ENCODE assay signal across 10 mouse cellular contexts in genomic region chr17:28698245-28698644, GRCm38 (mm10). TPM values are rescaled to one million over a fixed set of nuclear protein-coding genes. Genes with fewer than 3 reads are reported as not detected.
DNase-seq lines count a peak whose midpoint lies in the region; ATAC-seq and TF ChIP-seq lines count a peak whose summit lies in the region.
"Had no signal": no experiment of that assay in that cellular context is flagged by ENCODE, and none has a peak within 500 bp of the region (broad histone marks: within the 10 kb centered on the region; RNA-seq: fewer than 3 reads in every experiment).

No protein-coding gene starts in this region.

- DNase-seq in adrenal gland, adult 2 months = peak; percentile 61
- DNase-seq in adrenal gland, adult 8-10 months = no peak
- DNase-seq in left cerebral cortex, adult 2 months (ENCODE audit: extremely low spot score in 1 of 2, low spot score in 2 of 2) = no peak
- DNase-seq in left cerebral cortex, adult 8-10 months (ENCODE audit: low spot score in 2 of 2) = no peak
- peak; percentile 47 to 71 for DNase-seq in cerebellum, adult 2 months
- DNase-seq in naive thymus-derived CD4-positive, alpha-beta T cell, adult 2 months (ENCODE audit: low read depth) = peak; percentile 73
- DNase-seq in frontal cortex, postnatal 25 days (ENCODE audit: low spot score in 2 of 2) = no peak
- DNase-seq: kidney, adult 11 months; thymus, postnatal 36 days had no signal

- peaks cover 26% of the 10 kb centered on the region for H3K4me1 ChIP-seq in cerebellum, adult 2 months (ENCODE audit: control insufficient read depth, insufficient read depth, low read length)

- no peak for TF ChIP-seq CTCF in left cerebral cortex, adult 2 months (IDR thresholded peaks at IDR 0.05)
- no peak for TF ChIP-seq CTCF in cerebellum, adult 2 months (IDR thresholded peaks at IDR 0.05; ENCODE audit: borderline replicate concordance, insufficient read depth, low read depth, low read length)

- intact Hi-C loops in left cerebral cortex, adult 2 months (cut with DNase I) = no loop called here

- WGBS in cerebellum, adult 2 months = 3% methylated on average over 4 of the region's 4 CpGs

- no peak for TF ChIP-seq POLR2A in cerebellum, adult 2 months (IDR thresholded peaks at IDR 0.05; ENCODE audit: borderline replicate concordance, insufficient read depth, low read length)

- H3K4me3 ChIP-seq in left cerebral cortex, adult 2 months = no peak overlapping the region
- no peak overlapping the region for H3K4me3 ChIP-seq in cerebellum, adult 2 months (replicated peaks; ENCODE audit: insufficient read depth, low read depth, low read length)

- ATAC-seq in megakaryocyte progenitor cell, adult 5-6 weeks (replicated peaks; ENCODE audit: poor library complexity) = no peak

- no peaks in the 10 kb centered on the region for H3K27me3 ChIP-seq in cerebellum, adult 2 months (ENCODE audit: control insufficient read depth, insufficient read depth, low read length)

- peak overlapping the region; percentile 1; the same call in 1 of the 2 replicates for H3K27ac ChIP-seq in left cerebral cortex, adult 2 months
- H3K27ac ChIP-seq in cerebellum, adult 2 months (ENCODE audit: insufficient read depth, low read length) = peak overlapping the region; percentile 96

RNA-seq across cellular contexts. Expression of gene Mapk14, which starts 7.1 kb away (rescaled TPM):
- 10 to 100 TPM; 74.4 to 85.2 TPM for total RNA-seq in adrenal gland, adult 2 months (2021)
- polyA plus RNA-seq in adrenal gland, adult 2 months (2012; rRNA removed) = 52.9 and 65.3 TPM in 2 replicates
- total RNA-seq in adrenal gland, adult 8-10 months (2022) = 10 to 100 TPM; 71.9 to 99.0 (median 78.8) TPM
- total RNA-seq in left cerebral cortex, adult 2 months (2021) = 10 to 100 TPM; 86.2 to 88.2 TPM
- total RNA-seq in left cerebral cortex, adult 8-10 months (2022) = 10 to 100 TPM; 70.2 to 84.1 (median 76.9) TPM
- polyA plus RNA-seq in cerebellum, adult 2 months (2012; rRNA removed) = 114 and 116 TPM in 2 replicates
- 111 TPM in 2 replicates for total RNA-seq in megakaryocyte progenitor cell, adult 5-6 weeks (2015)
- 100 and 110 TPM in 2 replicates for total RNA-seq in megakaryocyte progenitor cell, adult 5-6 weeks (2017)

RNA-seq across cellular contexts. Expression of gene Slc26a8, which starts 8.2 kb away (rescaled TPM):
- 1 to 10 TPM; 1.2 to 1.3 TPM for total RNA-seq in adrenal gland, adult 2 months (2021)
- 1.1 TPM in 2 replicates for polyA plus RNA-seq in adrenal gland, adult 2 months (2012; rRNA removed)
- total RNA-seq in adrenal gland, adult 8-10 months (2022) = 1 to 10 TPM; 1.4 to 3.1 (median 2.5) TPM
- total RNA-seq in left cerebral cortex, adult 2 months (2021) = 1 to 10 TPM; 7.4 to 7.7 TPM
- 1 to 10 TPM; 6.0 to 8.4 (median 6.9) TPM for total RNA-seq in left cerebral cortex, adult 8-10 months (2022)
- polyA plus RNA-seq in cerebellum, adult 2 months (2012; rRNA removed) = 4.9 and 5.5 TPM in 2 replicates
- total RNA-seq in megakaryocyte progenitor cell, adult 5-6 weeks (2015) = 1.3 and 3.0 TPM in 2 replicates
- total RNA-seq in megakaryocyte progenitor cell, adult 5-6 weeks (2017) = 0.21 and 1.5 TPM in 2 replicates

RNA-seq across cellular contexts. Expression of gene AC170998.1, which starts 27.6 kb away (rescaled TPM):
- total RNA-seq in adrenal gland, adult 2 months (2021) = 1 to 10 TPM in 1 of 2 experiments, not detected in 1; 1.7 TPM
- 0.31 and 0.40 TPM in 2 replicates for polyA plus RNA-seq in adrenal gland, adult 2 months (2012; rRNA removed)
- total RNA-seq in adrenal gland, adult 8-10 months (2022) = 1 to 10 TPM in 3 of 4 experiments, under 1 TPM in 1; 0.58 to 3.7 (median 2.1) TPM
- total RNA-seq in left cerebral cortex, adult 2 months (2021) = 1 to 10 TPM; 1.6 to 3.3 TPM
- total RNA-seq in left cerebral cortex, adult 8-10 months (2022) = 1 to 10 TPM; 1.3 to 4.8 (median 1.5) TPM
- polyA plus RNA-seq in cerebellum, adult 2 months (2012; rRNA removed) = 1.0 and 2.0 TPM in 2 replicates
- total RNA-seq in megakaryocyte progenitor cell, adult 5-6 weeks (2015) = 4.3 and 6.5 TPM in 2 replicates
- 1.1 and 5.1 TPM in 2 replicates for total RNA-seq in megakaryocyte progenitor cell, adult 5-6 weeks (2017)

Comparison
In these comparisons a context has a peak if more than half of its experiments do, and no peak if none do; other contexts are left out.
1. DNase-seq: peak in adrenal gland, adult 2 months (single experiment), cerebellum, adult 2 months (2 of 2) and naive thymus-derived CD4-positive, alpha-beta T cell, adult 2 months (single experiment); none in adrenal gland, adult 8-10 months (single experiment), left cerebral cortex, adult 2 months (0 of 2), left cerebral cortex, adult 8-10 months (0 of 2) and frontal cortex, postnatal 25 days (0 of 2).